Mouse (Mus musculus) thymus, adult 18-20 months (tissue): ENCODE results near the gene Nr2e1.

ENCODE experiments used
- DNase-seq, 2 experiments: peaks; one replicate each; pipeline ENCODE4 v3.0.0; 2022; ENCODE audit warnings: mixed read lengths in 2 of 2

Gene Nr2e1

DNA sequence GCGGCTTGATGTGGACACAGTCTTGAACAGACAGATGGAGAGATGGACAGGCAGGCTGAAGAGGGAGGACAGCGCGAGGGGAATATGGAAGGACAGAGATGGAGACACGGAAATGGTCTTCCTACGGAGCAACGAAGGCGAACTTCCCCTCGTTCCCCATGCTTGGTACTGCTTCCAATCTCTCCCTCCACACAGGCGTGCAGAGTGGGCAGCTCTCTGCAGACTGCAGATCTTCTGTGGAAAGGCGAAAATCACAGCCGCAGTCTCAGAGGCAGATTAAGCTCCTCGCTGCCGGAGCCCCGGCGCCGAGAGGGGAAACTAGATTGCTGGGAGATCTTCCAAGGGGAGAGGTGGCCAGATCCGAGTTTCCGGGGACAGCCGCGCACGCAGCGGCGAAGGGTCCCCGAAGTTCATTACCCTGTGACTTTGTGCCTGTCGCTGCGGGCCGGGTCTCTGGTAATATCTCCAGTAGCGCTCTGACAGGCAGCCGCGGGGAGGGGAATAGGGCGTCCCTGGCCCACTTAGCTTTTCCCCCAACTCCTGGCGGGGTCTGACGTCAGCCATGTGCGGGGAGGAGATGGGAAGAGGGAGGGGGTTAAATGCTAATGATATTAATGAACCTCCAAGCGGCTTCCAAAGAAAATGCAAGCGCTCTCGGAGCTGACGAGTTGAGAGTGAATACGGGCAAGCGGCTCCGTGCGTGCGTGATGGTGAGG, at the start of gene Nr2e1, which contains the start of gene Ostm1:
Gene Nr2e1 (minus strand): TSS at position 476 of the 716 bp plus-strand sequence.
Gene Ostm1 (plus strand): TSS at position 666 of the 716 bp plus-strand sequence.
- no peak for DNase-seq

DNA sequence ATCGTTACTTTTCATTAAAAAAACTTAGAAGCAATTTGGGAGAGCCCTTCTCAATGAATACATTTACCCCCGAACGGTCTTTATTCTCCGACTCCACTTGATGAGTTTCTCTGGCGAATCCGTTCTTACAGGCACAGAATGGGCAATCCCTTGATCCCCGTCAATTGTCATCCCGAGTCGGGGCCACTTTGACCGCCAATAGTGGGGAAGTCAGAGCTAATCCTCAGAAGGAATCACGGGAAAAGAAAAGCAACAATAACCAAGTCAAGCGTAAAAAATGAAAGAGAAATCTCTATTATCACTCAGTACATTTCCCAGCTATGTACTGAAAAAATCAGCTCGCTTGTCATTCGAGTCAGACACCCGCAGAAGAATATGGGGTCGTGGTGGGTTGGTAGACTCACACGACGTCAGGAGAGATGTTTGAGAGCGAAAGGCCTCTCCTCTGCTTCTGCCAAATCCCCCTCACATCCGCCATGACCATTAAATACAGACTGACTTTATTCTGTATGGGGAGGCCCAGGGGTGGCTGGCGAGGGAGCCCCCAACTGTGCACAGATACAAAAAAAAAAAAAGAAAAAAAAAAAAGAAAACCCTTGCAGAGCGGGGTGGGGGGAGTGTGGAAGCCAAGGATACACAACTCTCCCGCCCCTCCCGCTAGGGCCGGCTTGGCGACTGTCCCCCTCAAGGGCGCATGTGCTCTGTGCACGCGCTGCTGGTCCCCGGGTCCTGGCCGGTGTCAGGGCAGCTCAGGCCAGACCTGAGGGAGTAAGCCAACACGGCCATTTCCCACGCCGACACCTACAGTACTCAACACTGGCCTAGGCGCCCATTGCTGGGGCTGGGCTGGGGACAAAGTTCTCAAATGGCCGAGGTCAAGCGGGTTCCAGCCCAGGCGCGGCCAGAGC, 49.3 kb upstream of the Nr2e1 start:
- DNase-seq = no peak

DNA sequence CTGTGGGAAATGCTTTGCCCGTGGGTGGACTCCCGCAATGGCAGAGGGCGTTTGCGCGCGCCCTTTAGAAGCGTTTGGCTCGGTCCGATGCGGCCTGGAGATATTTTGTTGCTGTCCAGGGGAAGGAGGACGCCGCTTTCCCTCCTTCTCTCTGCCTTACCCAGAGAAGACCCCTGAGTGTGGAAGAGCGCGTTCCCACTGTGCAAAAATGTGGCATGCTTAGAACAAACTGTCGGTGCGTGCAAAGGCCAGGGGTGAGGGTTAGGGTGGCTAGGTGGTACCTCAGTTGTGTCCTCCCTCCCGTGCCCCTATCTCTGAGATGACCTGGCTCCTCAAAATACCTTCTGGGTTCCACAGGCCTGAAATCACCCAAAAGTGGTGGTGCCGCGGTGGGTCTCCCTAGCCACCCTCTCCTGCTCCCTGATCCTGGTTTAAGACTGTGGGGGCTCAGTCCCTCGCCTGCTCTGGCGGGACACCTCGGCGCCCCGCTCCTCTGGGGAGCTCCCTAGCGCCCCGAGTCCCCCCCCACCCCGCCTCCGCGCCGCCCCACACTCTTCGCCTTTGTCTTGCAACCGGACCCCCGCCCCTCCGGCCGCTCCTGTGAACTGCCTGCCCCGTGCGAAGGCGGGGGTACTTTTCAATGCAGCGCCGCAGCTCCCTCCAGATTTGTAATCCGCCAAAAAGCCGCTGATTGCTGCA, 48.5 kb upstream of the Nr2e1 start:
- DNase-seq = no peak

DNA sequence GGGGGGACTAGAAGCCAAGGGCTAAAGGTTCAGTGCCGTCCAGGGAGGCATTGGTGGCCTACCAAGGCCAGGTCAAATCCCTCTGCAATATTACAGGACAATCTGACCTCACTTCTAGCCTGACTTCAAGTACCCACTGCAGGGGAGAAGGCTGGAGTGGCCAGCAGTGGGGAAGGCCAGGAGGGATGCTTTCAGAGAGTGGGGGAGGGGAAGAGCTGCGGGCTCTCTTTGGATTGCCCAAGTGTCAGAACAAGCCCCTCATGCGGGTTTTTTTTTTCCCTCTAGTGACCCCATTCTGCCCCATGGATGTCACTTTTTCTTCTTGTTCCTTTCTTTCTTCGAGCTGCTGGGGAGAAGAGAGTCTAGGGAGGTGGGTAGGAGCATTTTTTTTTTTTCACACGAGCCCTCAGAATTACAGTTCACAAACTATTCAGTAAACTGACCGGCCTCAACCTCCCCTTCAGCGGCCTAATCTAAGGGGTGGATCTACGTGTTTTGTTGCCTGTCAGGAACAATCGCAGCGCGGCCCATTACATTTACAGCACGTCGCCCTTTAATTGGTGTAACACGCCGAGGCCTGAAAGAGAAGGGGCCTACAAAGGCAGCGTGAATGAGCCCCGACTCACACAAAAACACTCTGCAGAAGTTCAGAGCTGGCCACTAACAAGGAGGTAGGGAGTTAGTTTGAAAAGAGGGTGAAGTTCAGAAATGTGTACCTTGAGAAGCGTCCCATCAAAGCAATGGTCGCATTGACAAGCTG, 47.3 kb upstream of the Nr2e1 start:
- DNase-seq = no peak

DNA sequence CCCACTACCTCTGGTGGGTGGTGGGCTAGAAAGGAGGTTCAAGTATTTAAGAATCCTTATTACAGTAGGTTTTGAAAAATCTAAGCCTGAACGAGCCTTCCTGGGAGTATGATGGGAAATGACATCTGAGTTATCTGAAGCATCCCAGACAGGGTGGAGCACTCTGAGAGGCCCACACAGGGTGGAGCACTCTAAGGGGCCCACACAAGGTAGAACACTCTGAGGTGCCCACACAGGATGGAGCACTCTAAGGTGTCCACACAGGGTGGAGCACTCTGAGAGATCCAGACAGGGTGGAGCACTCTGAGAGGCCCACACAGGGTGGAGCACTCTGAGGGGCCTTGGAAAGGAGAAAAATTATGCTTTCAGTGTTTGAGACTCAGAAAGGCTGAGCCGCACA, 42.5 kb upstream of the Nr2e1 start:
- no peak for DNase-seq

DNA sequence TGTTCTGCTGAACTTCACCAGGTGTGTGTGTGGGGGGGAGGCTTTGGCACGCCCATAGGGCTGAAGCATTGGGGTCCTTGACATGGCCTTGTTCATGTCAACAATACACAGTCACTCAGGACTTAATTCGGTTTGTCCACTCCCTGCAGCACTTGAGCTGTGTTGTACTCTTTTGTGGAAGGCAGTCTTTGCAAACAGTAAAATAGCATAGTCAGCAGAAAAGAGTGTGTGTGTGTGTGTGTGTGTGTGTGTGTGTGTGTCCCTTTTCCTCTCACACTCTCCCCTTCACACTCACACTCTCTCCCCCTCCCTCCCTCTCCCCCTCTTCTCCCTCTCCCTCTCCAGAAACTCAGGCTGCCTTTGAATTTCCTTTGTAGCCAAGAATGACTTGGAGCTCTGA, 34.9 kb upstream of the Nr2e1 start:
- no peak for DNase-seq

DNA sequence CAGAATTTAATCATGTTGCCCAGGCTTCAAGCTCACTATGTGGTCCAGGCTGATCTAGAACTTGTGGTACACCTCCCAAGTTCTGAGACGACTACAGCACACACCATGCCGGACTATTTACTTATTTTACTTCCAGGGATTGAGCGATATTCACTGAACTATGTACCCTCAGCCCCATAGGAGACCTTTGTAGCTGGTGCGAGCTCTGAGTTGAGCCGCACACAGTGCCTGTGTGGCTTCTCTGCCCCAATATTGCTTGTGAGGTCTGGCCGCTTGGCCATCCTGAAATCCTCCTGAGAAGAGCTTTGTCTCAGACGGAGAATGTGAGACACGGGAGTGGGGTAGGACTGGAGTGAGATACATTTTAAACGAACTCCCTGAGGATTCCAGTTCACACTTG, 31.3 kb upstream of the Nr2e1 start:
- DNase-seq = no peak

DNA sequence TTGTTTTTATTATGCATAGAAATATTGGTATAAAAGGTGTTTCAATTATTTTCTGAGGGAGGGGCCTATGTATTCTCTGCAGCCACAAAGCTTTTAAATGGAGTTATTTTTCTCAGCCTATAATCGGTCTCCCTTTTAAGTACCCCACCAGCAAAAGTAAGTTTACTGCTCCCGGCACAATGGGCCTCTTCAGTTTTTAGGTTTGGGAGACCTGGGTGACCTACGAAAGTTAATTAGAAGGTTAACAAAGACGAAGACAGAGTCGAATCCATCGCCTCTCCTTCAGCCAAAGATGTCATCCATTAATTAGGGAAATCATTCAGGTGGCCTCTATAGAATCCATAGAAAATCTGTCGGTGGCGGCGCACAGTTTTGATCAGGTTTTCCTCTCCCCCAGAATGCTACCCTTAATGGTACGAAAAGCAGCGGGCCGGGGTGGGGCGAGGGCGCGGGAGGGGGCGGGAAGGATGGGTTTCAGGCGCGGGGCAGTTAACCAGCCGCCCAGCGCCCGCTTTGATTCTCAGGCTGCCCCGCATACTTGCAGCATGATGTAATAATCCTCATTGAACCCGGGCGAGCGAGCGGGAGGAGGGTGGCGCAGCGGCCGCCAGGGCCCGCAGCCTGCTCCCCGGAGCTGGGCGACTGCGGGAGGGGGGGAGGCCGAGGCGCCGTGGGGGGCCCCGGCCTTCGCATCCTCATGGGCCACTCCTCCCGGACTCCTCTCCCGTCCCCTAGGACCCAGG, 30.4 kb upstream of the Nr2e1 start:
- no peak for DNase-seq

DNA sequence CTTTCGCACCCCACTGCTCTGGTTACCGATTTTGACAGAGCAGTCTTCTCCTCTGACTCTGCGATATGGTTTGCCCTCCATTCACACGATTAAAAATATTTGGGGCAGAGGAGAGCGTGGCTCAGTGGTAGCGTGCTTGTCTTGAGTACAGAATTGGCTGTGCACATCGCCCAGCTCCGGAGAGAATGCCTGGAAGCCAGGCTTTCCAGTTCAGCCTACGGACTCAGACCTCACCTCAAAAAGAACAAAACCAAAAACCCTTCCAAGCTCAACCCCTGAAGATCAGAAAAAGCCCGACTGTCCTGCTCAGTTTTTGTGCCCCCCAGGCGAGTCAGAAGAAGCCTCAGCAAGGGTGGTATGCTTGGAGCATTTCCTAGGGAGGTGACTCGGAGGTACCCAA, 29.6 kb upstream of the Nr2e1 start:
- DNase-seq = no peak

DNA sequence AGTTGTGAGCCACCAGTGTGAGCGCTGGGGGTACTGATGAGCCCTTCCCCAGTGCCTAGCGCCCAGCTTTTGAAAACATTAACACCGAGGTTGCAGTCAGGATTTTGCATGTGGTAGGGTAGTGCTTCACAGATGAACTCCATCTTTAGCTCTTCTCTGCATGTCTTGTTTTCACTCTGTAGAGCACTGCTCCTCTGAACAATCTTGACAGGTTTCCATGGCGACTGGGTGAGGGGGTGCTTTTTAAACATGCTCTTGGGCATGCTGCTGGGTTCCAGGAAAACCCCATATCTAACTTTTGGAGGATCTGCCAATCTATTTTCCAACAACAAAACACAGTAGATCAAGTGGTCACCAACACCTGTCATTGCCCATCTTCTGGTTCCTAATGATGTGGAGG, 23.3 kb upstream of the Nr2e1 start:
- DNase-seq = no peak

DNA sequence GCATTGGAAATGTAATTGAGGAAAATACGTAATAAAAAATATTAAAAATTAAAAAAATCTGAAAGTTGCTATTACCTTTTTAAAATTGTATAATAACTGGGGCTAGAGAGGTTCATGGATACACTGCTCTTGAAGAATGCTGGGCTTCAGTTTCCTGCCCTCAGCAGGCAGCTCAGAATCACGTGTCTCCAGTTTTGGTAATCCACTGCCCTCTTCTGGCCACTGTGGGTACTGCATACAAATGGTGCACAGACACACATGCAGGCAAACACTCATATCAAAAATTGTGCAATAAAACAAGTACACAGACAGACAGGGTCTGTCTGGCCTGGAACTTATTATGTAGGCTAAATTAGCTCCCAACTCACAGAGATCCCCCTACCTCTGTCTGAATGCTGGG, 21.4 kb upstream of the Nr2e1 start:
- DNase-seq = no peak

DNA sequence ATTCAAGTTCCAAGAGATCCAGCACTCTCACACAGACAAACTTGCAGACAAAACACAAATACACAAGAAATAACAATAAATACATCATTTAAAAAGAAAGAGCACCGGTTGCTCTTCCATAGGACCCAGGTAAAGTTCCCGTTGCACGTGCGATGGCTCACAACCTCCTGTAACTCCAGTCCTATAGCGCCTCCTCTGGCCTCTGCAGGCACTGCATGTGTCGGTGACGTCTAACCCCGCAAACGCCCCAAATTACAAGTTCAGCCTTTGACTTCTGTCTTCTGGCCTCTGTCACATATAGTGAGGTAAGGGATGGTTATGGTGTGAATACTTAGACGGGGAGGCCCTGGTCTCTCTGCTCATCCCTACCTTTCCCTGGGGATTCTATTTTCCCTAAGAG, 18.1 kb upstream of the Nr2e1 start:
- no peak for DNase-seq

DNA sequence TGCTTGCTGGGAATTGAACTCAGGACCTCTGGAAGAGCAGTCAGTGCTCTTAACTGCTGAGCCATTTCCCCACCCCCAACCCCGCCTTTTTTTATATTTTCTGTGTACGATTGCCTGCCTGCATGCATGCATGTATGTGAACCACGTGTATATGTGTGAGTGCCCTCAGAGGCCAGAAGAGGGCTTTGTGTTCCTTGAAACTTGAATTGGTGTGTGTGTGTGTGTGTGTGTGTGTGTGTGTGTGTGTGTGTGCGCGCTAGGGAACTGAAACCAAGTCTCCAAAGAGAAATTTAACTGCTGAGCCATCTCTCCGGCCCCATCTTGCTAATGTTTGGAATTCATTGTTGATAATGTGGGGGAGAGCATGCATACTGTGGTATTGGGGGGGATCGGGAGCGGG, 15.2 kb upstream of the Nr2e1 start:
- DNase-seq = no peak

DNA sequence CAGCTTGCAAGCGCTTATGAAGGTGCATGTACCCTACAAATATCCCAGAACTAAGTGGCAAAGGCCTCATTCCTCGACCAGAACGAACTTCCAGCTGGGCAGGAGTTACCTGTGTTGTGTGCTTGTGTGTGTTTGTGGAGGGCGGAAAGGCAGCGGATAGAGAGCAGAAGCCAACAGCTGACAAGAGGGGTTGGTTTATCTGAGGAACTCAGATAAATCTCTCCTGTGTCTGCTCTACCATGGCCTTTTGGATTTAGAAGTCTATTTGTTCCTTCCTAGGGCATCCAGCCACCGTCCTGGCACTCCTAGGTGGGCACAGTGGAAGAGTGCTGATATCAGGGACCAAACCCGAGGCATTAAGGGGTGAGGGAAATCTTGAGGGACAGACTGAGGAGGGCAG, 9.8 kb upstream of the Nr2e1 start:
- DNase-seq = no peak

DNA sequence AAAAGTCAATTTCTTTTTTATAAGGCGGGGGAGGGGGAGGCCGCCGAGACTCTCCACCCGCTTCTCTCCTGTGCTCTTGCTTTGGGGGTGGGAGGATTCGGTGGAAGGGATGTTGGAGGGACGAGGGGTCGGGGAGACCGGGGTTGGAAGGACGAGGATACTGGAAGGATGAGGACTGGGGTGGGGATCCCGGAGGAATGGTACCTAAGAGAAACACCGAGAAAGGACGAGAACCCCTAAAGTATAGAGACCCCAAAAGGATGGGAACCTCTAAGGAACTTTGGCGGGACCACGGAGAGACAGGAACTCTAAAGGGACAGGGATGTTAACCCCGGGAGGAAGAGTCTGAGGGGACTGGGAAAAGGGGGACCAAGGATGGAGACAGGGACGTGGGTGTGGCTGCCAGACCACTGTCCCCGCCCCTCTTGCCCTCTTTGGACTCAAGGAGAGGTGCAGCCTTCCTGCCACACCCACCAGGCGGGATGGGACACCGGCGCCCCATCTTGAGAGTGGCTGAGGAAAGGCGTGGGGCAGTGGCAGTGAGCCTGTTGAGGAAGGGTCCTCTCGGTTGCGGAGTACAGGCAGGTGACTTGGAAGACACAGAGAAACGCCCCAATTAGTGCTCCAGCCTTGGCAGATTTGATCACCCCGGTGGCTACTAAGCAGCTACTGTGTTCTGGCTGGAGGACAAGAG, 8.7 kb upstream of the Nr2e1 start:
- DNase-seq = no peak

DNA sequence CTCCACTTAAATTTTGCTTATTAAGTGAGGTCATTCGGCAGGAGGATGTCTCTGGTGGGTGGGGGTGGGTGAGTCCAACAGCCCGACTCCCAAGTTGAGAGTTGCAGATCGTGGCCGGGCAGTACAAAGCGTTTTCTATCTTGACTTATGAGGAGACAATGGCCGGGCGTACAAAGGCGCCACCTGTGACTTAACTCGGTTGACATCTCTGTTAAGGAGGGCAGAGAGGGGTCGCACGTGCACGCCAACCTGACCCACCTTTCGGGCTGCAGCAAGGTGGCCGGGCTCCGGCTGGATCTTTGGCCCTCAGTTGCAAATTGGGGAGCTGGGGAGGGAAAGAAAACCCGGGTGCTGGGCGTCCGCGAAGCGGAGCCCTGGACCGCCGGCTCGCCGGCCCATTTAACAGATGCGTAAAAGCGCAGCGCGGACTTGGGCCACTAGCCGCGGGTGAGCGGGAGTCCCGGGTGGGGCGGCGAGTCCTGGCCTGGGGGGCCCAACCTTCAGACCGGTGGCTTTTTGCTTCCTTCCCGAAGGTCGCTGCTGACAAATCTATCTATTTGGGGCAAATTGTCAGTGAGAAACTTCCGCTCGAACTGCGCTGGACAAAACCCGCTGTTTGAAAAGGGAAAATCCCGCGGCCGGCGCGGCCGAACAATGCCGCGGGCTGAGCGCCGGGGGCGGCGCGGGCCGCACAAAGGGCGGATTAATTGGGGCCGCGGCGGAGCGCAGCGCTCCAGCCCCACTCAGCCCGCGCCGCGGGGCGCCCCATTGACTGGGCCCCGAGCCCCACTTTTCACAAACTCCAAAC, 8.0 kb upstream of the Nr2e1 start:
- DNase-seq = no peak

DNA sequence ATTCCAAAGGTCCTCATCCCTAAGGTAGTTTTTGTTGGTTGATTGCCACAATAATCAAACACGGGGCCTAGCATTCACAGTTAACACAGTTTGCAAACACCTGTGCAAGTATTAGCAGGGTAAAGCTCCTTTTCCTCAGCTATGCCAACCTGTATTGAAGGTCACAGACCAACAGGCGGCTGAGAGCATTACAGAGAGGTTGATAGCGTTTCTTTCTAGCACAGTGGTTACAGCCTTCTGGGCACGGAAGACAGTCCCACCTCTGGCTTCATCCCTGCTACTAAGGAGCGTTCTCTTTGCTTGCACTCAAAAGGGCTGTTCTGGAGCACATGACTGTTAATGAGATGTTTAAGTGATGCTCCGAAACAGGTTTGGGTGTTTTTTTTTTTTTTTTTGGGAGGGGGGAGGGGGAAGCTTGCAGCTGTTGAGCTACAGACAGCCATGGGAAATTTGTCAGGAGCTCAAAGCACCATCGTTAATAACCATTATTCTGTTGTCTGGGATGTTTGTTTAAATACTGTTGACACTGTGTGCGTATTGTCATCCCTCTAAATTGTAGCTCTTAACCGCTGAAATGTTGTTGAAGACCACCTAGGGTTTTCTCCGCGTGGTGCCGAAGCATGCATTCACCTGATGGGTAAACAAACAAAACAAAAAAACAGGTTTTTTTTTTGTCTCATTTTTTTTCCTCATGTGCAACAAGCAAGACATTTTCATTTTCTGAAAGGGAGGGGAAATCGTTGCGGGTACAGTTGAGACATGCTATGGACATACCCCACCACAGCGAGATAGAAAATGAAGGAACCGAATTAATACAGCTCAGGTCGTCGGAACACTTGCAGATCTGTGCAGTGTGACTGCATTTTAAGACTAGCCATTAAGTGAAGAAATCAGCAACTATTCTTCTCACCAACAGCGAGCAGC, 7.1 kb upstream of the Nr2e1 start:
- no peak for DNase-seq

DNA sequence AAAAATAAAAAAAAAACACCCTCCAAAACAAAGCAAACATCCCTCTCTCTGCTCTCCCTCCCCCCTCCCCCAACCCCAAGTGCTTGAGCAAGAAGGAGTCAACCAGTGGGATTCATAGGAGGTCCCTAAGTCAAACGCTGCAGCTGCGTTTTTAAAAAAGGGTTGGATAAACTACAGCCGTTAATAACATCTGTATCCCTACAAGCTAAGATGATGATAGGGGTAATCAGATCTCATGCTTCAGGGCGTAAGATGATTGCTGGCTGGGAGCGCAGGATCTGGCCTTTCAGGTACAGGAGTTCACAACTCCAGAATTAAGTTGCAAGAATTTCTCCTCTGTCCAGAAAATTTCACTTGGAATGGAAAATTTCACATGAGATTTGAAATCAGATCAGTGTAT, 6.1 kb upstream of the Nr2e1 start:
- no peak for DNase-seq
